Mouse (Mus musculus): ENCODE data around the gene Zer1.
"Not testable (repeated sequence)": the region's sequence is repeated elsewhere in the genome, so short reads cannot be mapped to it uniquely, and the experiment has no call there.

Zer1 gene

DNA sequence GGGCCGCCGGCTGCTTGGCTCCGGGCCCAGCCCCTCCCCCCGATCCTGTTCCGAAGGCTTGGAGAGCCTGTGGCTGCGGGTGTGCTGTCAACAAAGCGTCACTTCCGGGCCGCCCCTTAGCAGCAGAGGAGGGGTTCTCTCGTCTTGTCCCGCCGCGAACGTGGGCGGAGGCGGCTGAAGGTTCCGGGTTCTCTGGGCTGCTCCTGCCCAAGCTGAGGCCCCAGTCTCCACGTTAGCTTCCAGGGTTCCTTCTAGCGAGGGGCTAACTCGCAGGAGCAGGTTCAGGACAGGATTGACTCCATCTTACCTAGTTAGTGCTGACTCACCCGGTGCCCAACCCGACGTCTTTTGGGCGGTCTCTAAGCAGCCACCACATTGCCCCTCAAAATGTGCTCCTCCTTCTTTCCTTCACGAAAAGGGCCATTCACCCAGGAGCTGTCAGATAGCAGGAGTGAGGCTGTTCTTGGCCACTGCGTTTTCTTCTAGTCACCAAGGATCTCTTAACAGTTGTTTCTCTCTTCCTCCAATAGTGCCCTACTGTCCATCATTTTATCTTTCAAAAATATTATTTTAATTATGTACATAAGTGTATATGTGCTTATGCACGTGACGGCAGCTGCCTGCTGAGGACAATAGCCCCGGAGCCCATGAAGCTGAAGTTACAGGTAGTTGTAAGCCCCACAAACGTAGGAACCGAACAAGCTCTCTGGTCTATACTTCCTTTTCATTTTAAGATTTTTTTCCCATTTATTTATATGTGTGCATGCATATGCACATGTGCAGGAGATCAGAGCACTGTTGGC lies at the start of gene Zer1:
Gene Zer1, minus strand, starts transcription at position 114 of the 803 bp plus-strand sequence.
- DNase-seq (ENCODE audit: low read depth, low spot score), result peak; percentile 92

DNA sequence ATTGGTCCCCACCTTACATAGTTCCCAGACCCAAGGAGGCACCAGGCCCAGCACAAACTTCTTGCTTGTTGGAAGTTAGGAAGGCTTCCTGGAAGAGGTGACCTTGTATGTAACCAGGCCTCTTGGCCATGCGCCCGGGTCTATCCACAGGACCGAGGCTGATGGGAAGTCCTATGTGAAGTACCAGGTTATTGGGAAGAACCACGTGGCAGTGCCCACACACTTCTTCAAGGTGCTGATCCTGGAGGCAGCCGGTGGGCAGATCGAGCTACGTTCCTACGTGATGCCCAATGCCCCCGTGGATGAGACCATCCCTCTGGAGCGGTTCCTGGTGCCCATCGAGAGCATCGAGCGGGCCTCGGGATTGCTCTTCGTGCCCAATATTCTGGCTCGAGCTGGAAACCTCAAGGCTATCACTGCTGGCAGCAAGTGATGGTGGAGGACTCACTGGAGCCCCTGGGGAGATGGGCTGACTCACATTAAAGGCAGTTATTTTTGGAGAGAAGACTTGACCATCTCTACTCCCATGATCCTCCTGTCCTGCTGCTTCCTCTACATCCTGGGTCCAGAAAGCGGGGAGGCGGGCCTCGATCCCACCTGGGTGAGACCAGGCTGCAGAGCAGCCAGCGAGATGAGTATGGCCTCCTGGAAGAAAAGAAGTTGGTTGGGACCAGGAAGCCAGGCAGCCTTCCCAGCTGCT lies 49.3 kb upstream of the Zer1 start:
- peak; percentile 46 for DNase-seq (ENCODE audit: low read depth, low spot score)

DNA sequence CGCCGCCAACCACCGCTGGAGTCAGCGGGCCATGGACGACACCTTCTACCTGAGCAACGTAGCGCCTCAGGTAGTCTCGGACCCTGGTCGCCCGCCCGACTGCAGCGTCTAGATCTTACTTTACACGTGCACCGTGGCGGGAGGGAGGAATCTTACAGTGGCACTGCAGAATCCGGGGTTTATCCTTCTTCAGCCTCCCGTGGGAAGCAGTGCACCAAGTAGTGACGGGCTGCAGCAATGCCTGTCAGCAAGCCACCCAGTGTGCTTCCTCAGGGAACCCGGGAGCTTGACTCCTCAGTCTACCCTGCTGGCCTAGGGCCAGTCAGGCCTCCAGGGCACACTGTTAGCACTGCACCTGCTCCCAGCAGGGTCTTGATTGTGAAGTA lies 47.6 kb upstream of the Zer1 start:
- DNase-seq (ENCODE audit: low read depth, low spot score), result no peak

DNA sequence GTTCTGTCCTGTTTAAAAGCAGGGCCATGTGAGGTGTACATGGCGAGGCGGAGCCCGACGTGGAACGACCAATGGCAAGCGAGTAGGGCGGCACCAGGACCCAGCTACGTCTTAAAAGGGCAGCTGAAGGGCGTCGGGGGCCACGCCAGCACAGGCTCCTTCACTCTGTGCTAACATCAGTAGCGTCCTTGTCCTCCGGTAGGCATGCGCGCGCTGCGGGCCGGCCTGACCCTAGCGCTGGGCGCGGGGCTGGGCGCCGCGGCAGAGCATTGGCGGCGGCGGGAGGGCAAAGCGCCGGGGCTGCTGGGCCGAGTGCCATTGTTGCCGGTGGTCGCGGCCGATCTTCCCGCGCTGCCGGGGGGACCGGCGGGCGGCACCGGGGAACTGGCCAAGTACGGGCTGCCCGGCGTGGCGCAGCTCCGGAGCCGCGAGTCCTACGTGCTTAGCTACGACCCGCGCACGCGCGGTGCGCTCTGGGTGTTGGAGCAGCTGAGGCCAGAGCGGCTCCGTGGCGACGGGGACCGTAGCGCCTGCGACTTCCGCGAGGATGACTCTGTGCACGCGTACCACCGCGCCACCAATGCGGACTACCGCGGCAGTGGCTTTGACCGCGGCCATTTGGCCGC lies 47.1 kb upstream of the Zer1 start, which contains the start of gene Endog:
Gene Endog, plus strand, starts transcription at position 123 of the 626 bp plus-strand sequence.
- peak; percentile 40 for DNase-seq (ENCODE audit: low read depth, low spot score)

DNA sequence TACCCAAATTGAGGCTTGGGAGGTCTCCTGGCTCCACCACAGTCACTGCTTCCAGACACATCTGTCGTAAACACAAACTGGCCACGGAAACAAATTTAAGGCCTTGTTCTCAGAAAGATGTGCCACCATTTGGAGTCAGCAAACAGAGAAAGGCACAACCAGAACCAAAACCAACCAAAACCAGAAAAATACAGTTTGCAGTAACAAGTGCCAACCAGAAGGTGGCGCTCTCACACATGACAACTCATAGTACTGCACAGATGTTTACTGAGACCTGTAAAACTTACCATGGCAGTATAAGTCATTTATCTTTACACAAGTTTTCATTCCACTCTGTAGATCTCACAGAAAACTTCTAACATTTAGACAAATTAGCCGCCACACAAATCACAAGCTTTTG lies 42.3 kb upstream of the Zer1 start:
- peak; percentile 35 for DNase-seq (ENCODE audit: low read depth, low spot score)

DNA sequence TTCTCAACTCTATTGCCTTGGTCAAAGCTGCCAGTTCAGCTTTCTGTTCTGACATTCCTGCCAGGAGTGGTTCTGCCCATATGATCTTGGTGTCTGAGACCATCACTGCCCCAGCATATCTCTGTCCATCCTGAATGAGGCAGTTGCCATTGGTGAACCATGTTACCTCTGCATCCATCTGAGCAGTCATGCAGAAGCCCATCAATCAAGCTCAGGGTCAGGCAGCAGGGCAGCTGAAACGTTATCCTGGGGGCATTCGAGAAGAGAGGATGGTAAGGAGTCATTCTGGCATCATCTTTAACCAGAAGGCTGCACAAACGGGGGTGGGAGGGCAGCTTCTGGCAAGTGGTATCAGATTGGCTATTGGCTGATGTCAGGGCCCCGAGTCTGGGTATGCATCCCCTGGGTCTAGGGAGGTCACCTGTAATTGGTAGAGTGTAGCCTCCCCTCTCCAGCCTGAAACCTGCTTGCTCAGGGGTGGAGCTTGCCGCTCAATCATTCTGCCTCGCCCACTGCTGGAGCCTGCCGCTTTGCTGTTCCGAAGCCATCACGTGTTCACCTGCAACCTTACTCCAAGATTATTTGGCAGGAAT lies 40.1 kb upstream of the Zer1 start:
- no peak for DNase-seq (ENCODE audit: low read depth, low spot score)

DNA sequence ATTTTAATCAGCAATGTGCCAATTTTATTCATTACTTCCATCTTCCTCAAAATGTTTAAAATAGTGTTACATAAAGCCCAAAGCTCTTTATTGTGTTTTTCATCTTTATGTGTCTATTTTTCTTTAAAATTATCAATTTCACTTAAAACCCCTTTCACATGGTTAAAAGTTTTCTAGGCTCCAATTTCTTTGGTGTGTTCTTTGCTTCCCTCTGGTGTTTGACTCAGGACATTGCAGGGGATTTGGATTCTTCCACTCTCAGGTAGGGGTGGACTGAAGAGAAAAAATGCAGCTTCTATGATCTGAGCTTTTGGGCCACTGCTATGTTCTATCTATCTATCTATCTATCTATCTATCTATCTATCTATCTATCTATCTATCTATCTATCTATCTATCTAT lies 37.4 kb upstream of the Zer1 start:
- peak; percentile 71 for DNase-seq (ENCODE audit: low read depth, low spot score)

DNA sequence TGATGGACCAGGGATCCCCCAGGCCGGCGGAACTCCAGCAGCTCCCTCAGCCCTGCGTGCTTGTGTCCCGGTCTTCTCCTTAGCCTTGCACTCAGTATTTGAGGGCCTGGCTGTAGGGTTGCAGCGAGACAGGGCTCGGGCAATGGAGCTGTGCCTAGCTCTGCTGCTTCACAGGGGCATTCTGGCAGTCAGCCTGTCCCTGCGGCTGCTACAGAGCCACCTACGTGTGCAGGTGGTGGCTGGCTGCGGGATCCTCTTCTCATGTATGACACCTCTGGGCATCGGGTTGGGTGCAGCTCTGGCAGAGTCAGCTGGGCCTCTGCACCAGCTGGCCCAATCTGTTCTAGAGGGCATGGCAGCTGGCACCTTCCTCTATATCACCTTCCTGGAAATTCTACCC lies 35.5 kb upstream of the Zer1 start:
- not testable (repeated sequence) for DNase-seq (ENCODE audit: low read depth, low spot score)

DNA sequence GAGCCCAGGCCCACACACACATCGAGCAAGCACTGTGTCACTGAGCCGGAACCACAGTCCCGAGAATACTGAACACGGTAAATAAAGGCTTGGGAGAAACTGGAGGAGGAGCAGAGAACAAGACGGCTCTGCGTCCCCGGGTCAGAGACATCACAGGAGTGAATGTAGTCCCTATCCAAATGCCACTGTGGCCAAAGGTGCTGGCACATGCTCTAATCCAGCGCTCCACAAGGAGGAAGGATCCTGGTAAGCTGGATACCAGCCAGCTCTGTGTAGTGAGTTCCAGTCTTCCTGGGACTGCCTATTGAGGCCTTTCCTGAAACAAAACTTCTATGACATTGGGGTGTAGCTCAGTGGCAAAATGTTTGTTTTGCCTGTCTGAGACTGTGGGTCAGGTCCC lies 28.2 kb upstream of the Zer1 start:
- no peak for DNase-seq (ENCODE audit: low read depth, low spot score)

DNA sequence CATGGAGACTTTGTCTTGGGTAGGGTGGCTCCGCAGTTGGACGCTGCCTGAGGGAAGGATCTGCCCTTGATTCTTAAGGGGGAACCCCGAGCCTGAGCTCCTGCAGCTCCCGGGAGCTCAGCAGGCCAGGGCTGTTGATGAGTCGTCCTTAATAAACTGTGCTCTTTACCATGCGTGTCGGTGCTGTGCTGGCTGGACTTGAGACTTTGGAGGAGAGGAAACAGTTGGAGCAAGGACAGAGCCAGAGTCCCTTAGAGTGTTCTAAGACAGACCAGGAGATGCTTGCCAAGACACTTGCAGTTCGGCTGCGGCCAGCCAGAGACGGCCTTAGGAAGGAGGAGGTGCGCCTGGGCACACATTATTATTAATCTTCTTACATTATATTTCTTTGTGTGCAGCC lies 27.5 kb upstream of the Zer1 start:
- no peak for DNase-seq (ENCODE audit: low read depth, low spot score)

DNA sequence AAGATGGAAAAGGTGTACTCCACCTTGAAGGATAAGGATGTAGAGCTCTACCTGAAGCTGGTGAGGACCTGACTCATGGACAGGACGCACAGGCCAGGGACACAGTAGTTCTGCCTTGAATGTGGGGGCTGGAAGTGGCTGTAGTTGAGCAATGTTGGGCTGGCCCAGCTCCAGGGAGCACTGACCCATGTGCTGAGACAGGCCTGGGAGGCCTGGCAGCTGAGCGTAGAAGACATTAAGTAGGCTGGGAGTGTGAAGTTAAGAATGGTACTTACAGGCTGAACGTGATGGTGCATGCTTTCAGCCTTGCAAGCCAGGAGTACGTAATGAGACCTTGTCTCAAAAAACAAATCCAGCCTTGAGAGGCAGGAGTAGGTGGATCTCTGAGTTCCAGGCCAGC lies 23.1 kb upstream of the Zer1 start:
- DNase-seq (ENCODE audit: low read depth, low spot score), result no peak

DNA sequence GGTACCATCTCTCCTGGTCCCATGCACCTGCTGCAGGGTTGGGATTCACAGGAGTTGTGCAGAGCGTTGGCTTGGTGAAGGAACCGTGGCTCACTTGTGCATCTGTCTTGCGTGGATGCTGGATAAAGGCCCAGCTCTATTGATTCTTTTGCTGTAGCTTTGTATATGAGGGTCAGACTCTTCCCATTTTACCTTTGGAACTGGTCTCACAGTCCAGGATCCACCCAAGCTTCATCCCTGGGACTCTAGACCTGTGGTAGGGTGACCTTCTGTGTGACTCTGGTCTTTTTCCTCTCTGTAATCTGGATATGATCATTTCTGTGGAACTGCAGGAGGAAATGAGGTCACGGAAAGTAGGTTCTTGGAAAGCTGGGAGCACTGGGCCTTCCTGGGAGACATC lies 20.1 kb upstream of the Zer1 start:
- no peak for DNase-seq (ENCODE audit: low read depth, low spot score)

DNA sequence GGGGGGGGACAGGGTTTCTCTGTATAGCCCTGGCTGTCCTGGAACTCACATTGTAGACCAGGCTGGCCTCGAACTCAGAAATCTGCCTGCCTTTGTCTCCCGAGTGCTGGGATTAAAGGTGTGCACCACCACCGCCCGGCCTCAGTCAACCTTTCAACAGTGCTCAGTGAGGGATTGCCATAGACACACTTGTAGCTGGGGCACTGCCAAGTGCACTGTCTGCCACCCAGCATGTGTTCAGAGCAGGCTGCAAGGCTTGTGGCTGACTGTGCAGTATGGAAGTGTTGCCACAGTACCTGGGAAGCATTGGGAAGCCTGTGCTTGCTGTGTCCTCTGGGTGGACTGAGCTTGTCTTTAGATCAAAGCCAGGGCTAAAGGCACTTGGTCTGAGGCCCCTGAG lies 15.6 kb upstream of the Zer1 start:
- not testable (repeated sequence) for DNase-seq (ENCODE audit: low read depth, low spot score)

DNA sequence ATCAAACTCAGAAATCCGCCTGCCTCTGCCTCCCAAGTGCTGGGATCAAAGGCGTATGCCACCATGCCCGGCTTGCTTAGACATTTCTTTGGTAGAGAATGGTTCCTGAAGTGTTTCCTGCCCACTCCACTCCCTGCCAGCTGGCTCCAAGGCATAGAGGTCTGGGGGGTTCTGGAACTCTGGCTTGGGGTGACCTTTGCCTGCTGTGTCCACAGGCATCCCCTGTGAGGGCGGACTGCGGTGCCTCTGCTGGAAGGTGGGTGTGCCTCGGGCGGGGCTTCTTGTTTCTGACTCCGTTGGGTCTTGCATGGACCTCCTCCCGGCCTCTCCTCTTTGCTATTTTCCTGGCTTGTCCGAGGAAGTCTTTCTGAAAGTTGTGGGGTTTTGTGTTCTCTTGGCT lies 12.1 kb upstream of the Zer1 start:
- DNase-seq (ENCODE audit: low read depth, low spot score), result no peak

DNA sequence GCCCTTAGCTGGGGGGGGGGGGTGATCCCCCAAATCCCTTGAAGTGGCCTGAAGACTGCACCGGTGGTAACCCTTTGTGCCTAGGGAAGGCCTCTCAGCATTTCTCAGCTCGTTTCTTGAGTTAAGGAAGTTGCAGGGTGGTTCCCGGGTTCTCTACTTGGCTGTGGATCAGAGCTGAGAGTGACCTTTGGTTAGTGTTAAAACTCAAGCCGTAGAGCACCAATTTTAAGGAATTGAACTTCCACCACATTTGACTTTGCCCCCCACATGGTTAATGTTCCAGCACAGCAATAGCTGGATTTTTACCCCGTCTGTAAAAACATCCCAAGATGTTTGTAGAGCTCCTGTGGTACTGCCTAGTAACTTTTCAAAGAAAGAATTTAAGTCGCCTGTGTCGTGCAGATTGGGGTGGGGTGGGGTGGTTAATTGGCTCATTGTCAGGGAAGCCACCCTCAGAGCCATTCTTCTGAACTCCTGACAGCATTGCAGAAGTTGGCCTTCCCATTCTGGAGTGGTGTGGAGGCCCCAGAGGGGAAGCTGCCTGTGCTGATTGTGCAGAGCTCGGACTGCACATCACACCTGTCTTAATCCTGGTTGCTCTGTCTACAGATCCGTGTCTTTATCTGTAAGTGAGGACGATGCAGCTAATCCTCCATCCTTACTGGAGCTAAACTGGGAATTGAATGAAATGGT lies 10.7 kb upstream of the Zer1 start:
- no peak for DNase-seq (ENCODE audit: low read depth, low spot score)

DNA sequence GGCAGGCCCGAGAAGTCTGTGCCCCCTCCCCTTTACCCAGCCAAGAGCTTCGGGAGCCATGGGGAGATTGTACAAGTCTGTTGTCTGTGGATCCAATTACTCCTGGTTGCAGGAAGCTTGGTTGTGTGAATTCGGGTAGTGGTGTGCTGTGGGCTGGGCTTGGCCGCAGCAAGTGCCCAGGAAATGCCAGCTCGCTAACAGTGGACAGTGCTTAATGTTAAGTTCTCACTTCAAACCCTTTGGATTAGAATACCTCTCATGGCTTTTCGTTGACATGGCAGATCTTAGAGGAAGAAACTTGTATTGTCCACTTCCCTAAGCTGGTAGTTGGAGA lies 10.0 kb upstream of the Zer1 start:
- peak; percentile 19 for DNase-seq (ENCODE audit: low read depth, low spot score)

DNA sequence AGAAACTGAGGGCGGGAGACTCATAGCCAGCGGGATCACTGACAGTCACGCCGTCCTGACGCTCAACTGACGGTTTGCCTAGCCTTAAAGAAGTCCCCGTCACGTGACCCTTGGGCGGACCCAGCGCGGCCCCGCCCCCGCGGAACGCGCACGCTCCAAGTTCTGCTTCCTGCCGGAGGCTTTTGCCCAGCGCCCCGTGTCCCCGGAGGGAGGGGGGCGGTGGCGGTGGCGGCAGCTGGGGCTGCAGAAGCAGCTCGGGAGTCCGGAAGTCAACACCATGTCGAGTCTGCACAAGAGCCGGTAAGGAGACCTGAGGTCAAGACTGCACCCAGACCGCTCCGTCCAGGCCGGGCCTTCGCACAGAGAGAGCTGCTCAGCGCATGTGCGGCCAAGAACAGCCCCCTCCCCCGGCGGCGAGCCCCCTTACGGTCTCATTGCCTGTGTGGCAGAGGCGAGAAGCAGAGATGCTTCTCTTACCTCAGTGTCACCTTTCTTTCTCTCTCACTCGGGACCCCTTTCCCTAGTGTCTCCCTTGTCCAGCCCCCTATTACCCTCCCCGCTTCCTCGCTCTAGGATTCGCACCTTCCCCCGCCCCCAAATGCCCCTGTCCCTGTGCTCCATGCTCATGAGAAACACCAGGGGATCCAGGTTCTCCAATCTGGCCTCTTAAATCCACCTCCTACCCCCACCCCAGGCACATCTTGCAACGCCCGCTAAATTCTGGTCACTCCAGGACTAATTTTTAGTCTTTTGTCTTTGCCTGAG lies 9.4 kb upstream of the Zer1 start, which contains the start of gene Tbc1d13:
Gene Tbc1d13, plus strand, starts transcription at position 134 of the 765 bp plus-strand sequence.
- DNase-seq (ENCODE audit: low read depth, low spot score), result peak; percentile 94

DNA sequence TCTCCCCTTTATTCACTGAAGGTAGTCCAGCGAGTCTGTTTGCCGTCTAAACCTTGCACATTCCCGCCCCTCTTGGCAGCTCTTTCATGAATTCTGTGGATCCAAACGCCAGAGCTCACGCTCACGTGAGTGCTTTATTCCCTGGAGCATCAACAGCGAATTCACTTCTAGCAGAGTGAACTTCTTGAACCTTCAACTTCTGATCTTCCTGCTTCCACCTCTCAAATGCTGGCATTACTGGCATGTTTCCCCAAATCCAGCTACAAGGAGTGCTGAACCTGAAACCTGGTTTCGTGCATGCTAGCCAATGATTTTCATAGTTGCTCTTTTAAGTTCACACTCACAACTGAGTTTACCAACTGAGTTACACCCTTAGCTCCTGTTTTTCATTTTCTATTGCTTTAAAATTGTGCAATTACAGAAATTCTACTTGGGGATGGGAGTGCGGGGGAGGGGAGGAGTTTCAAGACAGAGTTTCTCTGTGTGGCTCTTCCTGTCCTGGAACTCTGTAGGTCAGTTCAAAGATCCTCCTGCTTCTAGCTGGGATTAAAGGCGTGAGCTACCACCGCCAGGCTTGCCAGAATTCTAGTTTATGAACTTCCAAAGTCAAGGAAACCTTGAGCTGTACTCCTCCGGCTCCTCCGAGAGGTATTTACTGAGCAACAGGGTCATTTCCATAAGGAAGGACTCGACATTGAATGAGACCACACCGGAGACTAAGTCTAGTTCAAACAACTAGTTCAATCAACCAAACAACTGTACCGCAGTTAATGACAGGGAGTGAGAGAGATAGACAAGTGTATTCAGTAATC lies 8.6 kb upstream of the Zer1 start:
- peak; percentile 88 for DNase-seq (ENCODE audit: low read depth, low spot score)

DNA sequence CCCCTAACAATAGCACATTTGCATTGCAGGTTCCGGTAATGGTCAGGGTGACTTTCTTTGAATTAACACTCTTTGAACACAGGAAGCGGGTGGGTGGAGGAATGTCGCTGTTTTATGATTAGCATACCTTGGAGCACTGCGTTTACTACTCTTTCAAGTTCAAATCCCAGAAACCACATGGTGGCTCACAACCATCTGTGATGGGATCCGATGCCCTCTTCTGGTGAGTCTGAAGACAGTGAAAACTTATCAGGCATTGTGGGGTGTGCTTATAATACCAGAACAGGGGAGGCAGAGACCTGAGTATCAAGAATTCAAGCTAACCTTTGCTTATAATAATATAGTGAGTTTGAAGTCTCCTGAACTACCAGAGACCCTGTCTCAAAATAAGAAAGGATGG lies 6.9 kb upstream of the Zer1 start:
- not testable (repeated sequence) for DNase-seq (ENCODE audit: low read depth, low spot score)

DNA sequence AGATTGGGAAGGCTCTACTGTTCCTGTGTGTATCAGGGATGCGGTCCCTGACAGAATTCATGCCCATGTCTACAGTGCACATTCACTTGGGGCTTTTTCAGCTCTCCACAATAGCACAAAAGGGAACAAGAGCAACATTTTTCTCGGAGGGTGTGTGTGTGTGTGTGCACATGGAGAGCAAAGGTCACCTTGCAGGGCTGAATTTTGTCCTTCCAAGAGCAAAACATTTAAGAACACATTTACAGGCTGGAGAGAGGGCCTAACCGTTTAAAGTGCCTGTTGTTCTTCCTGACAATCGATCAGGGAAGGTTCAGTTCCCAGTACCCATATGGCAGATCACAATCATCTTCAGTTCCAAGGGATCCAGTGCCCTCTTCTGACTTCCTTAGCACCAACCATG lies 5.8 kb upstream of the Zer1 start:
- no peak for DNase-seq (ENCODE audit: low read depth, low spot score)

All from 3T3-L1 (cell line).